Mouse (Mus musculus) lung, postnatal 10 days (tissue): ENCODE data around the gene Tbc1d9.
"Not testable (repeated sequence)": the region's sequence is repeated elsewhere in the genome, so short reads cannot be mapped to it uniquely, and the experiment has no call there.

Experiments
- DNase-seq: peaks from one replicate; pipeline ENCODE4 v3.0.0; 2021

The Tbc1d9 gene

GRCm38 (mm10) chr8:83244151-83244550 lies 79.0 kb downstream of the Tbc1d9 start:
- DNase-seq, result no peak

DNA sequence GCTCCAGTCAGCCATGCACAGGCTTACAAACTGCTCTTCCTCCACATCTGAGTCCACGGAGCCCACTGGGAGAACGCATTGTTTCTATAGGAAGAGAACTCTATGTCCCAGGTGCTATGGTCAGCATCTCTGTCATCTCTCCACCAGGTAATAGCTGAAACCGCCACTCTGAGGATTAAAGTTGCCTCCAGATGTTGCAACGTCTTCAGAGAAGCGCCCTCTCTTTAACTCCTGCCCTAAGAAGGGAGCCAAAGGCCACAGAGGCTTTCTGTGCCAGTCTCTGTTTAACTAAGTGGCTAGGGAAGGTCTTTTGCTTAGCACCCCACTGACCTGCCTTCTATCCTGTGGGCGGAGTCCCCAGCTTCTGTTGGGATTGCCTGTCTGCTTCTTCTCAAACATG lies 85.7 kb downstream of the Tbc1d9 start:
- no peak for DNase-seq

GRCm38 (mm10) chr8:83251362-83252246 lies 86.5 kb downstream of the Tbc1d9 start:
- DNase-seq, result no peak

- DNase-seq, result no peak
Observed at GRCm38 (mm10) chr8:83252791-83253190, 87.6 kb downstream of the Tbc1d9 start.

- DNase-seq, result no peak
Observed at GRCm38 (mm10) chr8:83257631-83258030, 92.5 kb downstream of the Tbc1d9 start.

- peak; percentile 73 for DNase-seq
Observed at GRCm38 (mm10) chr8:83260418-83261215, 95.5 kb downstream of the Tbc1d9 start.

DNA sequence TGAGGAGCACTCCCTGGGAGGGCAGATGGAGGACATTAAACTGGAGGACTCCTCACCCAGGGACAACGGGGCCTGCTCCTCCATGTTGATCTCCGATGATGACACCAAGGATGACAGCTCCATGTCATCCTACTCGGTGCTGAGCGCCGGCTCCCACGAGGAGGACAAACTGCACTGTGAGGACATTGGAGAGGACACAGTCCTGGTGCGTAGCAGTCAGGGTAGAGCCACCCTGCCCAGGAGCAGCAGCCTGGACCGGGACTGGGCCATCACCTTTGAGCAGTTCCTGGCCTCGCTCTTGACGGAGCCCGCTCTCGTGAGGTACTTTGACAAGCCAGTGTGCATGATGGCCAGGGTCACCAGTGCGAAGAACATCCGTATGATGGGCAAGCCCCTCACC lies 106.0 kb downstream of the Tbc1d9 start:
- no peak for DNase-seq

DNA sequence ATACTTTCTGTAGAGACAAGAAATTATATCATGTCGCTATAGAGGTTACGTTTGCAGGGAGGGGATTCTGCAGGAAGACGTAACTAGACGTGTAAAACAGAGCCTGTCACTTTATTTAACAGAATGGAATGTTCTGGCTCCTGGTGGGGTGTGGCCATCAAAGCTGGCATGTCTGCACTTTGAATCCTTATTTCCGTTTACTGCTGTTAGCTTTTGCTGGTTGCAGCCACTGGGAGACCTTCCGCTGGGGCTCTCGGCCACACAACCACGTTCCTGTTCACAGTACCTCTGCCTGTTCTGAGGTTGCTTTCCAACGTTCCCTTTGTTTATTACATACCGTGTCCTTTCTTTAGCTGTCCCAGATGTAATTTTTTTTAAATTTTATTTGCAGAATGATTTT lies 107.3 kb downstream of the Tbc1d9 start:
- DNase-seq, result peak; percentile 37

DNA sequence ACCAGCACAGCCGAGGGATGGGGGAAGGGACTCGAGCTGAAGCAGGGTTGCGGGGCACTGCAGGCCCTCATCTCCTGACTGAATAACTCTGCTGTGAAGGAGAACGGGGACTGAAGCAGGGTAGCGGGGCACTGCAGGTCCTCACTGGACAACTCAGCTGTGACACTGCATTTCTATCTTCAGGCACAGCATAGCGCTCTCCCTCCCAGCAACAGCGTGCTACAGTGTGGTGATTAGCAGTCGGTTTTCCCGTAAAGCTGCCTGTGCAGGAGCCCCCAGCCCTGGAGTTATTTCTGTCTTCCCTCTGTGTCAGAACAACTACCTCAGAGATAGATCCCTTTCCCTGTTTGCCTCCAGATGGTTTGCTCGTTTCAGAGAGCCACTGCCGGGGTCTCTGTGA lies 109.3 kb downstream of the Tbc1d9 start:
- no peak for DNase-seq

- DNase-seq, result no peak
Observed at GRCm38 (mm10) chr8:83278431-83278830, 113.3 kb downstream of the Tbc1d9 start.

- DNase-seq, result no peak
Observed at GRCm38 (mm10) chr8:83285391-83285790, 120.2 kb downstream of the Tbc1d9 start.

DNA sequence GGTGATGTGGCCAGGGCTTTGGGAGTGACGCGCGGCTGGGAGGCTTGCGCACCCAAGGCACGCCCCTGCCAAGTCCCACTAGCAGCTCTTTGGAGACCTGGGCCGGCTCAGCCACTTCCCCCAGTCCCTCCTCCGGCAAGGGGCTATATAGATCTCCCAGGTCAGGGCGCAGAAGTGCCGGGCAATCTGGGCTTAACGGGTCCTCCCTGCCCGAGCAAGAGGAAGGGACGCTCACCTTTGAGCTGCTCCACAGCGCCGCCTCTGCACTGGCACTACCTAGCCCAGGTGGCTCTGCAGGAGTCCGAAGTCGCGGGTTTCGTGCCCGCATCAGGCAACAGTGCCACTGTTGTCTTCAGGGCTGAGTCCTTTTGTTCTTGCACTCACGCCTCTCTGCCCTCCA lies 125.0 kb downstream of the Tbc1d9 start, which contains the start of gene Ucp1:
TSS of gene Ucp1 (plus strand) at position 177 of the 400 bp plus-strand sequence.
- DNase-seq, result no peak

- DNase-seq, result no peak
Observed at GRCm38 (mm10) chr8:83297375-83297774, 132.2 kb downstream of the Tbc1d9 start.

DNA sequence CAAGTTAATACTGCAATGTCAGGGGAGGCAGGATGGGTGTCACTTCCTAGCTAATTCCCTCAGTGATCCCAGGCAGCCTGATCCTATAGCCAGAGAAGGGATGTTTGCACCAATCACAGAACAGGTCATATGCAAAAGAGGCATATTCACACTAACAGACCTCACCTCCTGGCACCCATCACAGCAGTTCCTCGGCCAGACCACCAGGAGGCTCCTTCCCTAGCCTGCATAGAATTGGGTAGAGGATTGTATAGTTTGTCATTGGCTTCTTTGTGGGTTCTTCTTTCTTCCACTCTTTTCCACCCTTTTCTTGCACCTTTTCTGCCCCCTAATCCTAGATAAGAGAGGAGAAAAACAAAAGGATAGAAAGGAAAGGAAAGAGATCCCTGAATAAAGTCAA lies 135.0 kb downstream of the Tbc1d9 start:
- DNase-seq, result peak; percentile 17

GRCm38 (mm10) chr8:83304946-83305345 lies 139.8 kb downstream of the Tbc1d9 start:
- DNase-seq, result no peak

- no peak for DNase-seq
Observed at GRCm38 (mm10) chr8:83309836-83310235, 144.7 kb downstream of the Tbc1d9 start.

DNA sequence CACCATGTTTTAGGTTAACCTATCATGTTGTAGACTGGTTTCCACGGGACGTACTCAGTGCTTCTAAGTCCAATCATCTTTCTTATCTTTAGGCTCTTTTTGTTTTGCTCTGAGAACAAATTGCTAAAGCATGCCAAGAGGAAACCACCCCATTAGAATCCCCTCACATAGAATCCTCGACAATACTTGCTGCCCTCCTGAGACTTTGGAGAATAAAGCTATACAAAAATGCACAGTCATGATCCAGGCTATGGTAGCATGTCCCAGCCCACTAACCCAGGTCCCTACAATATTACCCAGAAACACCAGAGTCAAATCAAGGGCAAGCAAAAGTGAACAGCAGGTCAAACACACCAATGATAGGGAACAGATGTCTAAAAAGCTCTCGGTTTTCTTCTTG lies 149.9 kb downstream of the Tbc1d9 start:
- DNase-seq, result not testable (repeated sequence)

- no peak for DNase-seq
Observed at GRCm38 (mm10) chr8:83315691-83316090, 150.5 kb downstream of the Tbc1d9 start.

- no peak for DNase-seq
Observed at GRCm38 (mm10) chr8:83320543-83320942, 155.4 kb downstream of the Tbc1d9 start.

- no peak for DNase-seq
Observed at GRCm38 (mm10) chr8:83322374-83322773, 157.2 kb downstream of the Tbc1d9 start.
